Mouse (Mus musculus) ES-E14 (cell line): ENCODE measurements at regions not wholly inside any gene's neighbourhood (a gene's known extent, or its start where the extent isn't known, plus 50 kb on each side); places are given as distances from the start of the nearest gene placed in this dataset.

Experiments used
- ZC3H11A ChIP-seq: IDR thresholded peaks from 2 replicates; pipeline ENCODE4 v1.6.1; 2012; ENCODE audit warnings: low read depth, mild to moderate bottlenecking, inconsistent platforms, low read length, borderline replicate concordance
- ZNF384 ChIP-seq: IDR thresholded peaks from 2 replicates; pipeline ENCODE4 v1.6.1; 2012; ENCODE audit warnings: low read depth, low read length, inconsistent platforms

DNA sequence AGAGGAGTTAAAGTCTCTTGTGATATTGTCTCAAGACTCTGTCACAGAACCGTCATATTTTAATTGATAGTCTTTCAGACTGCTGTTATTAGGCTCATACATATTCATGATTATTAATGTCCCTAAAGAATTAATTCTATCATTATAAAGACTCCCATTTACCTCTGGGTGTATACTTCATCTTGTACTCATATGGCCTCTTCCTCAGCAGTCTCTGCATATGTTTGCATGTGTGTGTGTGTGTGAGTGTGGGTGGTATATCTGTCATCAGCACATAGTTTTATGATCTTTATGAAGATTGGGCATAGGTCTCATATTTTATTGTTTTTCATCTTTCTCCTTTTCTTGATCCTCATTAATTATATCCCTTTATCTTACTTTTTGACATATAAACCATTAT lies 347.3 kb upstream of the Sphkap start:
- TF ChIP-seq ZNF384, result no peak
- no peak for TF ChIP-seq ZC3H11A
